Mouse (Mus musculus) stomach, embryonic 16.5 days (tissue): Measurements from ENCODE around the gene Pgpep1. TPM values are rescaled to one million over a fixed set of nuclear protein-coding genes. Genes with fewer than 3 reads are reported as not detected.

Source experiments
- ATAC-seq: fragments of 200-750 bp; cut with Nextera tagmentation; 2 replicates; pipeline ENCODE4 v1.8.0; 2017; ENCODE audit warnings: moderate number of reproducible peaks, moderate TSS enrichment; ENCODE audit not compliant: insufficient read depth, low FRiP score
- H3K27ac ChIP-seq: fragments of 300-500 bp; sonication (generic); 2 replicates; pipeline ENCODE4 v1.5.1; 2014; ENCODE audit warnings: low read length
- H3K27me3 ChIP-seq: fragments of 300-500 bp; sonication (generic); 2 replicates; pipeline ENCODE4 v1.6.1; 2014; ENCODE audit warnings: low read length, control low read depth, mixed read lengths; ENCODE audit not compliant: control insufficient read depth, insufficient read depth
- H3K36me3 ChIP-seq: fragments of 300-500 bp; sonication (generic); 2 replicates; pipeline ENCODE4 v1.6.1; 2014; ENCODE audit warnings: low read length; ENCODE audit not compliant: control insufficient read depth, insufficient read depth
- H3K4me1 ChIP-seq: fragments of 300-500 bp; sonication (generic); 2 replicates; pipeline ENCODE4 v1.6.1; 2014; ENCODE audit warnings: low read length, control low read depth, mixed read lengths; ENCODE audit not compliant: control insufficient read depth, insufficient read depth
- H3K4me2 ChIP-seq: fragments of 300-500 bp; sonication (generic); 2 replicates; pipeline ENCODE4 v1.6.1; 2014; ENCODE audit warnings: low read depth, low read length, mixed read lengths
- H3K4me3 ChIP-seq: fragments of 300-500 bp; sonication (generic); replicated peaks from 2 replicates; pipeline ENCODE4 v1.5.1; 2014; ENCODE audit warnings: mild to moderate bottlenecking, low read length
- H3K9ac ChIP-seq: fragments of 300-500 bp; sonication (generic); 2 replicates; pipeline ENCODE4 v1.6.1; 2014; ENCODE audit warnings: low read length
- H3K9me3 ChIP-seq: fragments of 300-500 bp; sonication (generic); replicated peaks from 2 replicates; pipeline ENCODE4 v1.6.1; 2016; ENCODE audit warnings: low read length, control low read depth; ENCODE audit not compliant: control insufficient read depth
- WGBS: fragments of 180-500 bp; shearing (Covaris S2); extraction: QIAGEN DNeasy Blood & Tissue Kit; methylation state at CpG from one replicate; pipeline ENCODE4 v1.1.7; 2014; 5-methylcytosine and 5-hydroxymethylcytosine counted together
- polyA plus RNA-seq: library from polyadenylated mRNA; unstranded; fragments of >200 nt; fragmentation: Nextera tagmentation; extraction: Ambion mirVana; gene quantifications from 2 replicates; pipeline ENCODE4 v1.2.1, GENCODE M21; 2015

Pgpep1 gene
- polyA plus RNA-seq, 1 experiment from 2014 or later: 57.5 TPM

DNA sequence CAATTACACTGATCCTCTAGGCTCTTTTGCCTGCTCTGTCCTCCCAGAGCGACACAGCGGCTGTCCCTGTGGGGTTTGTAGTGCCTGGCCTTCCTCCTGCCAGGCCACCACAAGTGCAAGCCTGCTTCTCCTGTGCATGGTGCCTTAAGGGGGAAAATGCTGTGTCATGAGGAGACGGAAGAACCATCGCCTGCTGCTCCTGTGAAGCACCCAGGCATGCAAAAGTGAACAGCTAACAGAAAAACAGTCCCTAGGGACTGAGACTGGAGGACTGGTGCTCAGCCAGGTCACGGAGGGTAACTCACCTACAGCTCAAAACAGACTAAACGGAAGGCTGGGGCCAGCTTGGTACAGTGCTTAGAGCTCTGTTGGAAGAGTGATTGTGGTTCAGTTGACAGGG, 24.7 kb downstream of the Pgpep1 start:
- WGBS: 72% methylated on average over 6 of the region's 6 CpGs
- no peak for ATAC-seq

DNA sequence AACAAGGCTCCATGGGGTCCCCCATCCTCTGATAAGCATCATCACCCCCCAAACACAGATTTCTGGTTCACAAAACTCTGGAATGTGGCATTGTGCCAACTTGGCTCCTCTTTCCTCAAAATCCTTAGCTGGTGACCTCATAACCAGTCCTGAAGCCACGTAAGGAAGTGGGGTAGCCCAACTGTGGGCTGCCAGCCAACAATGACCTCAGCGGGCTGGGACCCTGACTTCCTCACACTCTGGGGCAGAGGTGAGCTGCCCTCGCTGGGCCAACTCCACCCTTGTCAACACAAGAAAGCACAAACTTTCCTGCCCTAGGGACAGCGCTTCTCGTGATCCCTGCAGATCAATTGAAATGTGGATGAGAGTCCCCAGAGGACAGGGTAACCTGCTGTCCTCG, 26.1 kb downstream of the Pgpep1 start:
- Histone ChIP-seq H3K27me3 (no peaks in the 10 kb centered on the region), H3K4me2 (no peak overlapping the region), H3K9ac (no peak overlapping the region), H3K4me1 (peaks cover 31% of the 10 kb centered on the region), H3K4me3 (no peak overlapping the region), H3K36me3 (no peaks in the 10 kb centered on the region), H3K27ac (no peak overlapping the region), H3K9me3 (no peaks in the 10 kb centered on the region)
- WGBS: 48% methylated on average over 6 of the region's 6 CpGs
- no peak for ATAC-seq

More for the DNA sequence above, 24.7 kb downstream of the Pgpep1 start:
- H3K36me3 ChIP-seq: no peaks in the 10 kb centered on the region
- no peak overlapping the region for H3K9ac ChIP-seq
- no peak overlapping the region for H3K4me2 ChIP-seq
- H3K9me3 ChIP-seq: no peaks in the 10 kb centered on the region
- H3K4me1 ChIP-seq: peaks cover 24% of the 10 kb centered on the region
- H3K27ac ChIP-seq: no peak overlapping the region
- no peaks in the 10 kb centered on the region for H3K27me3 ChIP-seq
- H3K4me3 ChIP-seq: no peak overlapping the region

DNA sequence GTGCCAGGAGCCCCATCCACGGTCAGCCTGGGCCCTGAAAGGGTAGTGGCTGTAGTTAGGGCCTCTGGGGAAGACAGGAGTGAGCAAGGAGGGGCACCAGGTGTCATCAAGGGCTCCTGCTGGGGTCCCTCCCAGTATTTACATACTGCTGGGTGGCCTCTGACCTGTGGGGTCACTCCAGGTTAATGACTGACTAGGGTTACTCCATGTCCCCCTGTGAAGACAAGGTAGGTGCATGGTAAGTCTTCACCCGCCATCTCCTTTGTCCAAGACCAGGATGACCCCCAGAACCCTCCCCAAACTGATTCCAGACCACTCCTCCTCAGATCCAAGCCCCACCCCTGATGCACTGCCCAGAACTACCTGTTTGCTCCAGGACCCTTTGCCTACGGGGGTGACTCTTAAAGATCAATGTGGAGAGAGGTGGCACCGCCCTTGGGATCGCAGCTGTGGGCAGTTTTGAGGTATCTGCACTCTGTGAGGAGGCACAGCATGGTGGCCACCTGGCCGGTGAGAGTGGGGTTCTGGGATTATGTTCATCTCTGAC, 27.8 kb downstream of the Pgpep1 start, which contains the start of gene Gdf15:
TSS of gene Gdf15 (minus strand) at position 111 of the 547 bp plus-strand sequence.
- 72% methylated on average over 6 of the region's 6 CpGs for WGBS
- Histone ChIP-seq H3K27me3 (no peaks in the 10 kb centered on the region), H3K36me3 (no peaks in the 10 kb centered on the region), H3K4me3 (no peak within 1 kb of the TSS), H3K9ac (0 out of 2 replicates have a peak within 1 kb of the TSS, but pooled peaks have one; percentile 34), H3K4me2 (no peak within 1 kb of the TSS), H3K9me3 (no peaks in the 10 kb centered on the region), H3K4me1 (peaks cover 31% of the 10 kb centered on the region), H3K27ac (no peak within 1 kb of the TSS)
- no peak for ATAC-seq

DNA sequence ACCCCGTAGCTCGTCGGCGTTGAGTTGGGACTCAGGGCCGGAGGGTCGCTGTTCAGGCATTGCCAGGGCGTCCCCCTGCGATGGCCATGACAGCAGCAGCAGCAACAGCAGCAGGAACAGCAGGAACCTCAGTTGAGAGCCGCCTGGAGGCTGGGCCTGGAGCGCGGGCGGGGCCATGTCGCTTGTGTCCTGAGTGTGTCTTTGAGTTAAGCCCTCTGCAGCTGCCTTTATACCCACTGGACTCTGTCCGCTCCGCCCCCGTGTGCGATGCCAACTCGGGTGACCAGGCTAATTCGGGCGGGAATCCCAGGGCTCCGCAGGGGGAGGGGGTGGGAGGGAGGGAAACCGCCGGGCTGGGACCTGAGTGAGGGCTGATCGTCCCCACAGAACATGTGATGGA, 28.8 kb downstream of the Pgpep1 start:
- H3K36me3 ChIP-seq: no peaks in the 10 kb centered on the region
- H3K9me3 ChIP-seq: no peaks in the 10 kb centered on the region
- no peaks in the 10 kb centered on the region for H3K27me3 ChIP-seq
- WGBS: 20% methylated on average over 24 of the region's 24 CpGs
- H3K9ac ChIP-seq: 0 out of 2 replicates have a peak overlapping the region, but pooled peaks have one; percentile 9
- no peak for ATAC-seq
- peaks cover 31% of the 10 kb centered on the region for H3K4me1 ChIP-seq
- H3K27ac ChIP-seq: no peak overlapping the region
- H3K4me2 ChIP-seq: no peak overlapping the region
- no peak overlapping the region for H3K4me3 ChIP-seq

GRCm38 (mm10) chr8:70630532-70631381, 29.4 kb downstream of the Pgpep1 start:
- Histone ChIP-seq H3K4me2 (peak overlapping the region; percentile 73), H3K4me3 (peak overlapping the region; percentile 49), H3K9me3 (no peaks in the 10 kb centered on the region), H3K27me3 (no peaks in the 10 kb centered on the region), H3K36me3 (no peaks in the 10 kb centered on the region), H3K4me1 (peaks cover 31% of the 10 kb centered on the region), H3K27ac (0 out of 2 replicates have a peak overlapping the region, but pooled peaks have one; percentile 44), H3K9ac (peak overlapping the region; percentile 71)
- ATAC-seq: peak; percentile 42; the same call in 1 of the 2 replicates
- 16% methylated on average over 22 of the region's 22 CpGs for WGBS

- Histone ChIP-seq H3K4me2 (peak overlapping the region; percentile 73), H3K36me3 (no peaks in the 10 kb centered on the region), H3K9me3 (no peaks in the 10 kb centered on the region), H3K9ac (peak overlapping the region; percentile 71), H3K27ac (peak overlapping the region; percentile 44; the same call in 1 of the 2 replicates), H3K4me1 (peaks cover 31% of the 10 kb centered on the region), H3K27me3 (no peaks in the 10 kb centered on the region), H3K4me3 (peak overlapping the region; percentile 49)
- WGBS: 1% methylated on average over 60 of the region's 60 CpGs
- ATAC-seq: peak; percentile 89
Observed at GRCm38 (mm10) chr8:70629574-70630531, 30.3 kb downstream of the Pgpep1 start.

DNA sequence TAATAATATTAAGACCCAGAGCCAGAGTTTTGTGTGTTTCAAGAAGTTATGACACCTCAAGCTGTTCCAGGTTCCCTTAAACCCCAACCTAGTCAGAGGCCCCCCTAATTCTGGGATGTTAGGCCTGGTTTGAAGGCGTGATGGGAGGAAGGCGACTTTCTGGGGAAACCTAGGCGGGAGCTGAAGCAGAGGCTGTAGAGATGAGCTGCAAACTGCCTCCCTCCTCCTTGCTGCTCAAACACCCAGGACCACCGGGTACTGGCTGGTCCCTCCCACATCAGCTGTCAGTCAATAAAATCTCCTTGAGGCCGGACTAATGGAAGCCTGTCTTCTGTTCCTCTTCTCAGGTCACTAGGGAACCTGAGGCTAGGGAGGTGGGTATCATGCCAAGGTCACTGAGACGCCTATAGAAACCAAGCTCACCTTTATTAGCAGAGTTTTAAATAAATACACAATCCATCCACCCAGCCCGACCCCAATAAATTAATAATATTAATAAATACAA, 31.1 kb downstream of the Pgpep1 start:
- peak overlapping the region; percentile 71 for H3K9ac ChIP-seq
- peak overlapping the region; percentile 49 for H3K4me3 ChIP-seq
- peaks cover 26% of the 10 kb centered on the region for H3K4me1 ChIP-seq
- 58% methylated on average over 7 of the region's 7 CpGs for WGBS
- no peaks in the 10 kb centered on the region for H3K36me3 ChIP-seq
- no peaks in the 10 kb centered on the region for H3K27me3 ChIP-seq
- no peak overlapping the region for H3K27ac ChIP-seq
- no peak for ATAC-seq
- H3K9me3 ChIP-seq: no peaks in the 10 kb centered on the region
- peak overlapping the region; percentile 73 for H3K4me2 ChIP-seq

DNA sequence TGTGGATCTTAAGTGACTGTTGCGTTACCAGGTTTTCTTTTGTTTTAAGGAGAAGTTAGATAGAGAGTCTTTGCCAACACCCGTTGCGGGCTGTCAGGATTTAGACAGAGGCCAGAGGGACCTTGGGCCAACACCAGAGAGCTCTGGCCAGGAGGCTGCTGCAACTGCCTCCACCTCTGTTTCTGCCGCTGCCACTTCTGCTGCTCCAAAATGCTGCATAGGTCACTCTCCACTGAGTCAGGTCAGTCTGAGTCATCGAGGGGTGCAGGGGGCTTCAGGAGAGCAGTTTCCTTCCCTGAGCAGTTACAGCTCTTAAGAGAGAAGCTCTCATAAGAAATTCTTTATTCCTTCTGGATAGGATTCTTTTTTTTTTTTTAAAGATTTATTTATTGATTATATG, 33.1 kb downstream of the Pgpep1 start:
- Histone ChIP-seq H3K9me3 (no peaks in the 10 kb centered on the region), H3K36me3 (no peaks in the 10 kb centered on the region), H3K4me3 (no peak overlapping the region), H3K4me1 (peaks cover 18% of the 10 kb centered on the region), H3K27ac (no peak overlapping the region), H3K9ac (no peak overlapping the region), H3K4me2 (no peak overlapping the region), H3K27me3 (no peaks in the 10 kb centered on the region)
- ATAC-seq: no peak
- 82% methylated on average over 5 of the region's 5 CpGs for WGBS
